In genomic region chr7:46723354-46723753, GRCm38 (mm10) we compare ENCODE assay signal across 26 mouse cellular contexts. TPM values are rescaled to one million over a fixed set of nuclear protein-coding genes. Genes with fewer than 3 reads are reported as not detected.
"Had no signal": no experiment of that assay in that cellular context is flagged by ENCODE, and none has a peak within 500 bp of the region (broad histone marks: within the 10 kb centered on the region; RNA-seq: fewer than 3 reads in every experiment).

No protein-coding gene starts in this region.

- H3K4me3 ChIP-seq: gastrocnemius, adult 2 months; heart, embryonic 10.5 days; heart, embryonic 12.5 days; hindbrain, embryonic 10.5 days; hindbrain, embryonic 12.5 days; layer of hippocampus, adult 2 months; left cerebral cortex, adult 2 months; limb, embryonic 10.5 days; limb, embryonic 12.5 days; liver, embryonic 13.5 days; liver, embryonic 15.5 days had no signal

- H3K4me1 ChIP-seq: heart, embryonic 10.5 days; heart, embryonic 12.5 days; hindbrain, embryonic 10.5 days; hindbrain, embryonic 12.5 days; limb, embryonic 10.5 days; limb, embryonic 12.5 days had no signal

- H3K27ac ChIP-seq: gastrocnemius, adult 2 months; heart, embryonic 10.5 days; hindbrain, embryonic 10.5 days; hindbrain, embryonic 12.5 days; hindbrain, embryonic 14.5 days; layer of hippocampus, adult 2 months; left cerebral cortex, adult 2 months; limb, embryonic 10.5 days; limb, embryonic 12.5 days; liver, embryonic 13.5 days had no signal

- ATAC-seq: hindbrain, embryonic 16.5 days; inflammation-experienced regulatory T-cells, adult 6 months had no signal

- H3K9me3 ChIP-seq: heart, embryonic 10.5 days; heart, embryonic 12.5 days; hindbrain, embryonic 10.5 days; hindbrain, embryonic 12.5 days; limb, embryonic 10.5 days; limb, embryonic 12.5 days; liver, embryonic 13.5 days; liver, embryonic 15.5 days had no signal

- H3K9ac ChIP-seq: heart, embryonic 12.5 days; hindbrain, embryonic 12.5 days; hindbrain, embryonic 14.5 days; limb, embryonic 12.5 days; liver, embryonic 13.5 days; liver, embryonic 15.5 days had no signal

- H3K36me3 ChIP-seq: heart, embryonic 10.5 days; heart, embryonic 12.5 days; hindbrain, embryonic 10.5 days; hindbrain, embryonic 12.5 days; limb, embryonic 10.5 days; limb, embryonic 12.5 days; liver, embryonic 13.5 days; liver, embryonic 15.5 days had no signal

- H3K4me2 ChIP-seq: heart, embryonic 12.5 days; hindbrain, embryonic 12.5 days; hindbrain, embryonic 14.5 days; limb, embryonic 12.5 days; liver, embryonic 11.5 days; liver, embryonic 13.5 days; liver, embryonic 15.5 days had no signal

- DNase-seq: gastrocnemius, adult 2 months; gastrocnemius, postnatal 10 days; gastrocnemius, postnatal 25 days; heart, adult 18-20 months; heart, postnatal 10 days; heart, postnatal 4 days; liver, embryonic 13.5 days had no signal

- H3K27me3 ChIP-seq: liver, embryonic 15.5 days had no signal

RNA-seq across cellular contexts. Expression of gene Saa3, which starts 7.9 kb away (rescaled TPM):
- polyA plus RNA-seq: heart, embryonic 14.5 days; hindbrain, embryonic 10.5 days; inflammation-experienced regulatory T-cells, adult 6 months; kidney, embryonic 14.5 days; limb, embryonic 10.5 days had no signal

RNA-seq across cellular contexts. Expression of gene Saa4, which starts 9.0 kb away (rescaled TPM):
- polyA plus RNA-seq: heart, embryonic 12.5 days; heart, embryonic 14.5 days; heart, embryonic 16.5 days; hindbrain, embryonic 10.5 days; hindbrain, embryonic 12.5 days; hindbrain, embryonic 14.5 days; hindbrain, embryonic 16.5 days; inflammation-experienced regulatory T-cells, adult 6 months; kidney, adult 2 months; kidney, embryonic 14.5 days; kidney, postnatal 0 days; limb, embryonic 10.5 days; limb, embryonic 12.5 days; limb, embryonic 14.5 days had no signal

RNA-seq across cellular contexts. Expression of gene Saa1, which starts 19.4 kb away (rescaled TPM):
- polyA plus RNA-seq: heart, embryonic 12.5 days; heart, embryonic 14.5 days; hindbrain, embryonic 14.5 days; inflammation-experienced regulatory T-cells, adult 6 months; kidney, adult 2 months; liver, embryonic 15.5 days had no signal

RNA-seq across cellular contexts. Expression of gene Saa2, which starts 28.2 kb away (rescaled TPM):
- polyA plus RNA-seq: heart, embryonic 12.5 days; heart, embryonic 14.5 days; heart, embryonic 16.5 days; hindbrain, embryonic 12.5 days; hindbrain, embryonic 14.5 days; inflammation-experienced regulatory T-cells, adult 6 months; kidney, adult 2 months; kidney, embryonic 14.5 days; liver, embryonic 11.5 days; liver, embryonic 13.5 days; liver, embryonic 15.5 days had no signal
